Mouse (Mus musculus) midbrain, embryonic 14.5 days (tissue): Measurements from ENCODE around the gene Fxyd5. TPM values are rescaled to one million over a fixed set of nuclear protein-coding genes. Genes with fewer than 3 reads are reported as not detected.

Experiments
- ATAC-seq: fragments of 200-750 bp; cut with Nextera tagmentation; 2 replicates; pipeline ENCODE4 v1.8.0; 2017; ENCODE audit warnings: moderate number of reproducible peaks, moderate library complexity; ENCODE audit not compliant: low FRiP score, low TSS enrichment
- DNase-seq: peaks from one replicate; pipeline ENCODE4 v3.0.0-alpha.2; 2015
- H3K27ac ChIP-seq: fragments of 300-500 bp; sonication (generic); replicated peaks from 2 replicates; pipeline ENCODE4 v1.5.1; 2014; ENCODE audit warnings: mild to moderate bottlenecking, low read depth, low read length, moderate library complexity
- H3K27me3 ChIP-seq: fragments of 300-500 bp; sonication (generic); 2 replicates; pipeline ENCODE4 v1.6.1; 2014; ENCODE audit warnings: low read length, control low read depth, mixed read lengths; ENCODE audit not compliant: control insufficient read depth, insufficient read depth
- H3K36me3 ChIP-seq: fragments of 300-500 bp; sonication (generic); 2 replicates; pipeline ENCODE4 v1.6.1; 2014; ENCODE audit warnings: low read length, control low read depth; ENCODE audit not compliant: control insufficient read depth, insufficient read depth
- H3K4me1 ChIP-seq: fragments of 300-500 bp; sonication (generic); 2 replicates; pipeline ENCODE4 v1.6.1; 2014; ENCODE audit warnings: mild to moderate bottlenecking, antibody characterized with exemption, low read length, control low read depth; ENCODE audit not compliant: control insufficient read depth, insufficient read depth
- H3K4me2 ChIP-seq: fragments of 300-500 bp; sonication (generic); 2 replicates; pipeline ENCODE4 v1.6.1; 2014; ENCODE audit warnings: mild to moderate bottlenecking, low read length, moderate library complexity
- H3K4me3 ChIP-seq: fragments of 300-500 bp; sonication (generic); replicated peaks from 2 replicates; pipeline ENCODE4 v1.5.1; 2014; ENCODE audit warnings: low read depth, low read length
- H3K9ac ChIP-seq: fragments of 300-500 bp; sonication (generic); replicated peaks from 2 replicates; pipeline ENCODE4 v1.6.1; 2014; ENCODE audit warnings: mild to moderate bottlenecking, low read length, moderate library complexity
- H3K9me3 ChIP-seq: fragments of 300-500 bp; sonication (generic); 2 replicates; pipeline ENCODE4 v1.6.1; 2016; ENCODE audit warnings: low read length, control low read depth, mixed read lengths; ENCODE audit not compliant: control insufficient read depth
- WGBS: fragments of 180-500 bp; shearing (Covaris S2); extraction: QIAGEN DNeasy Blood & Tissue Kit; methylation state at CpG from one replicate; pipeline ENCODE4 v1.1.7; 2014; 5-methylcytosine and 5-hydroxymethylcytosine counted together
- microRNA-seq: library from miRNA; unstranded; fragments of <30 nt; microRNA quantifications from one replicate; pipeline ENCODE4, GENCODE M21; 2016
- polyA plus RNA-seq: library from polyadenylated mRNA; unstranded; fragments of >200 nt; fragmentation: Nextera tagmentation; extraction: Ambion mirVana; gene quantifications from 2 replicates; pipeline ENCODE4 v1.2.1, GENCODE M21; 2014

The Fxyd5 gene
- polyA plus RNA-seq, 1 experiment from 2014 or later = 10.8 TPM

DNA sequence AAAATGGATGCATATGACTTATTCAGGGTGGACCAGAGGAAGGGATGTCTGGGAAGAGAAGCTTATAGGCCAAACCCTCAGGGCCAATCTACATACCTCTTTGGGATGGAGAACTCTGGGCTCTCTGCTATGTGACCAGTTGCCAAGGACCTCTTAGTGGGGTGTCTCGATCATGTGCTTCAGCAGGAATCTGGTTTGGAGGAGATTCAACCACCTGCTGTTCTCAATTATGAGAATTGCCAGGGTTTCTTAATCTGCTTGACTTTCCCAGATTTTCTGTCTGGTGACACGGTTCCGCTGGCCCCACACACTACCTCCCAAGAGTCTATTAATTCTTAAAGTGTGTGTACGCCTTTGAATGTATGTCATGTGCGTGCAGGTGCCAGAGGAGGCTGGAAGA, 48.3 kb downstream of the Fxyd5 start:
- H3K27ac ChIP-seq = no peak overlapping the region
- no peak overlapping the region for H3K4me3 ChIP-seq
- no peak overlapping the region for H3K9ac ChIP-seq
- H3K27me3 ChIP-seq = no peaks in the 10 kb centered on the region
- 88% methylated on average over 5 of the region's 5 CpGs for WGBS
- no peak overlapping the region for H3K4me2 ChIP-seq
- peaks cover 4% of the 10 kb centered on the region; the same call in 1 of the 2 replicates for H3K9me3 ChIP-seq
- DNase-seq = no peak
- H3K4me1 ChIP-seq = no peaks in the 10 kb centered on the region
- no peaks in the 10 kb centered on the region for H3K36me3 ChIP-seq
- no peak for ATAC-seq

DNA sequence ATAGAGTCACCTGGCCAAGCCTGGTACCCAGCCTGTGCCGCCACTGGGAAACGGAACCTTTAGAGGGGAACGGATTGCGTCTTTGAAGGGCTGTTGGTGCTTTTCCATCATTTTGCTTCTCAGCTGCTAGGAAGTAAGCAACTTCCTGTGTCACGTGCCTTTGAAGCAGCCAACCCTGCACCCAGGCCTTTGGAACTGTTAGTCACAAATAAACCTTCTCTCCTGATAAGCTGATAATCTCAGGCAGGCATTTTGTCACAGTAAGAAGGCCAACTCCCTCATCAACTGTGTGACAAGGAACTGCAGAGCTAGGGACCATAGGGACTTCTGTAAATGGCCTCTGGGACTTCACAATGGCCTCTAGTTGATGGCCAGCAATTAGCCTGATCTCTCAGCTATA, 50.1 kb downstream of the Fxyd5 start:
- Histone ChIP-seq H3K9me3 (peaks cover 4% of the 10 kb centered on the region; the same call in 1 of the 2 replicates), H3K4me2 (no peak overlapping the region), H3K27ac (no peak overlapping the region), H3K4me1 (no peaks in the 10 kb centered on the region), H3K9ac (no peak overlapping the region), H3K4me3 (no peak overlapping the region), H3K27me3 (no peaks in the 10 kb centered on the region), H3K36me3 (no peaks in the 10 kb centered on the region)
- 82% methylated on average over 5 of the region's 5 CpGs for WGBS
- DNase-seq = no peak
- ATAC-seq = no peak

DNA sequence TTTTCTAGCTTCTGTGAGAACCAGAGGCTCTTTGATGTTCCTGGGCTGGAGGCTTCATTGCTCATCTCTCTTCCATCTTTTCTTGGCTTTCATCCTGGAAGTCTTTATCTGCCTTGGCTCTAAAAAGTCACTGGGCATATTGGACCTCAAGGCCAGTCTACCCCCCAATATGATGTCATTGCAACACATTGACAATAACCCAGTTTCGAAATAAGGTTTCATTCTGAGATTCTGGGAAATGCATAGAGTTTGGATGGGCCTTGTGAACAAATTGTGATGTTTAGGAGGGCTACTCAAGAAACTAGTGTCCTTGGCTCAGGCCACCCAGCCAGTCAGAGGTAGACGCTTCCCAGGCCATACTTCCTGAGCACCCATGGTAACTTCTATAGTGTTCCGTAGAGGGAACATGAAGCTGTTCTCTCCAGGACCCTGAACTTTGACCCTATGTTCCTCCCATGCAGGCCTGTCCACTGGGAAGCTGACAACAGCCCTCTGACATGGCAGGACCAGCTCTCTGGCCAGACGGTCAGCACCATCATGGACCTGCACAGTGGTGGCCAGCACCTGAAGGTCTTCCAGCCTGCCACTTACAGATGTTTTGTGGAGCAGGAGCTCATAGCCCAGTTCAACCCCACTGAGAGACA, 53.6 kb downstream of the Fxyd5 start:
- Histone ChIP-seq H3K4me3 (no peak overlapping the region), H3K4me2 (no peak overlapping the region), H3K27ac (no peak overlapping the region), H3K9me3 (no peaks in the 10 kb centered on the region), H3K27me3 (no peaks in the 10 kb centered on the region), H3K9ac (no peak overlapping the region), H3K4me1 (no peaks in the 10 kb centered on the region), H3K36me3 (no peaks in the 10 kb centered on the region)
- DNase-seq = no peak
- ATAC-seq = no peak
- WGBS = 90% methylated on average over 4 of the region's 4 CpGs

DNA sequence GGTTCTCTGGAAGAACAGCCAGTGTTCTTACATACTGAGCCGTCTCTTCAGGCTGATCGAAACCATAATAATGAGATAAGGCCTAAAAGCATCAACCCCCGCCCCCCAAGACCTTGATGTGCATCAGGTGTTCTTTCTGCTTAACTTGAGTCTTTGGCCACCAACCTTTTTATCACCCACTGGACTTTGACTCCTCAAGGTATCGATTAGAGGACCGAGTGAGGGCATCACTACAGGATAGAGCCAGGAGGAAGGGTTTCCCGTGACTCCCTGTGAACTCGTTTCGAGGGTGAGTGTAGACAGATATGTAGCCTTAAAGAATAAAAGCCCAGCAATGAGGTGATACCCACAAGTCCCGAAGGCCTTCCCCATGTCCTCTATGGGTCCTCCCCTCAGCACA, 56.9 kb downstream of the Fxyd5 start:
- Histone ChIP-seq H3K4me2 (no peak overlapping the region), H3K9me3 (no peaks in the 10 kb centered on the region), H3K36me3 (no peaks in the 10 kb centered on the region), H3K4me3 (no peak overlapping the region), H3K4me1 (no peaks in the 10 kb centered on the region), H3K27ac (no peak overlapping the region), H3K27me3 (no peaks in the 10 kb centered on the region), H3K9ac (no peak overlapping the region)
- DNase-seq (no peak), ATAC-seq (no peak)
- WGBS = 87% methylated on average over 9 of the region's 9 CpGs

Small RNA genes lying within 50 kb of the gene (microRNA-seq; reads per million reads assigned to microRNA genes)
- not detected for gene Mir7050

Other genes starting within 250 kb of the Fxyd5 start
- gene Ffar2, start 218.7 kb downstream of the Fxyd5 start, polyA plus RNA-seq = 0.11 TPM in 1 of 2 replicates, not detected in the other
- gene Ffar3, start 186.3 kb downstream of the Fxyd5 start, polyA plus RNA-seq = not detected in 2 replicates
- not detected in 2 replicates for gene Ffar1, start 180.9 kb downstream of the Fxyd5 start, polyA plus RNA-seq
- not detected in 2 replicates for gene Cd22, start 162.1 kb downstream of the Fxyd5 start, polyA plus RNA-seq
- gene Mag, start 127.6 kb downstream of the Fxyd5 start, polyA plus RNA-seq = 1.8 and 2.8 TPM in 2 replicates
- not detected in 2 replicates for gene Hamp2, start 117.8 kb downstream of the Fxyd5 start, polyA plus RNA-seq
- gene Hamp, start 98.4 kb downstream of the Fxyd5 start, polyA plus RNA-seq = not detected in 2 replicates
- gene Usf2, start 85.7 kb downstream of the Fxyd5 start, polyA plus RNA-seq = 26.2 and 30.4 TPM in 2 replicates
- 9.9 and 15.6 TPM in 2 replicates for gene Lsr, start 69.0 kb downstream of the Fxyd5 start, polyA plus RNA-seq
- gene Fam187b, start 68.7 kb downstream of the Fxyd5 start, polyA plus RNA-seq = 0.36 and 0.37 TPM in 2 replicates
- gene Fxyd7, start 9.0 kb upstream of the Fxyd5 start, polyA plus RNA-seq = 99.9 and 159 TPM in 2 replicates
- 2.8 and 9.0 TPM in 2 replicates for gene Fxyd1, start 14.7 kb upstream of the Fxyd5 start, polyA plus RNA-seq
- gene Lgi4, start 16.9 kb upstream of the Fxyd5 start, polyA plus RNA-seq = 0.16 and 0.17 TPM in 2 replicates
- not detected in 2 replicates for gene Fxyd3, start 34.2 kb upstream of the Fxyd5 start, polyA plus RNA-seq
- gene Hpn, start 72.8 kb upstream of the Fxyd5 start, polyA plus RNA-seq = 0.26 TPM in 1 of 2 replicates, not detected in the other
- gene Scn1b, start 84.5 kb upstream of the Fxyd5 start, polyA plus RNA-seq = 5.6 TPM in 2 replicates
- 205 and 232 TPM in 2 replicates for gene Gramd1a, start 113.4 kb upstream of the Fxyd5 start, polyA plus RNA-seq
- not detected in 2 replicates for gene Scgb2b2, start 248.0 kb upstream of the Fxyd5 start, polyA plus RNA-seq
- not detected in 2 replicates for gene Scgb1b2, start 249.3 kb upstream of the Fxyd5 start, polyA plus RNA-seq